Mouse (Mus musculus) thymus, postnatal 14 days (tissue): ENCODE measurements at regions not wholly inside any gene's neighbourhood (a gene's known extent, or its start where the extent isn't known, plus 50 kb on each side); places are given as distances from the start of the nearest gene placed in this dataset.

ENCODE experiments used
- DNase-seq: peaks from one replicate; pipeline ENCODE4 v3.0.0; 2021

DNA sequence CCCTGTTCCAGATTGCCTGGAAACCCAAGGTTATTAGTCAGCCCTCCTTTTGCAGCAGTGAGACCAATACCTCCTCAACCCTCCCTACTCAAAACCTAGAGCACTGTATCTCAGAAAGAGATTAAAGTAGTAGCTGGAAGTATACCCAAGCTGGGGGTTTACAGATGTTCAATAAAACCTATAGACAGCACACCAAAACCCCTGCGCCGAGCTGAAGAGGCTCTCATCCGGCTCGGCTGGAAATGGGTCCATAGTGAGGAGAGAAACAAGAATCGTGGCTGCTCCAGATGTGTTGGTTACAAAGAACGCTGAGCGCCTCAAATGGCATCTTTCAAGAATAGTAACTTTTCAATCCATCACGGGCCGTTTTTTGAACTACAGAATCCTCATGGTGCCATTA lies 273.7 kb downstream of the Rwdd3 start:
- DNase-seq = no peak

DNA sequence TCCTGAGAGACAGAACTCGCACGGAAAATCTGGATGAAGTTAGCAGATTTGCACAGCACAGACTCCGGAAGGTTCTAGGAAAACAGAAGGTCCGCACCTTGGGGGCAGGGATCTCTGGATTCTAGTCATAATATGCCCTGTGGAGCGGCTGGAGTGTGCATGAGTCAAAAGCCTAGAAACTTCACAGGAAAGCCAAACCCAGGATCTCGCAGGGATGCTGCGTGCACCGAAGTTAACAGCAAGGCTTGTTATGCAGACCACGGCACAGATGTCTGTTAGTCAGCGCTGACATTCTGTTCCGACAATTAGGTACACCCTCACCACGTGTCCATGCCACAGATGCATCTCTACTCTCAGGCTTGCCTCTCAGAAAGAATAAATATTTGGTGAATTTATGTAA lies 274.3 kb downstream of the Rwdd3 start:
- DNase-seq = no peak

DNA sequence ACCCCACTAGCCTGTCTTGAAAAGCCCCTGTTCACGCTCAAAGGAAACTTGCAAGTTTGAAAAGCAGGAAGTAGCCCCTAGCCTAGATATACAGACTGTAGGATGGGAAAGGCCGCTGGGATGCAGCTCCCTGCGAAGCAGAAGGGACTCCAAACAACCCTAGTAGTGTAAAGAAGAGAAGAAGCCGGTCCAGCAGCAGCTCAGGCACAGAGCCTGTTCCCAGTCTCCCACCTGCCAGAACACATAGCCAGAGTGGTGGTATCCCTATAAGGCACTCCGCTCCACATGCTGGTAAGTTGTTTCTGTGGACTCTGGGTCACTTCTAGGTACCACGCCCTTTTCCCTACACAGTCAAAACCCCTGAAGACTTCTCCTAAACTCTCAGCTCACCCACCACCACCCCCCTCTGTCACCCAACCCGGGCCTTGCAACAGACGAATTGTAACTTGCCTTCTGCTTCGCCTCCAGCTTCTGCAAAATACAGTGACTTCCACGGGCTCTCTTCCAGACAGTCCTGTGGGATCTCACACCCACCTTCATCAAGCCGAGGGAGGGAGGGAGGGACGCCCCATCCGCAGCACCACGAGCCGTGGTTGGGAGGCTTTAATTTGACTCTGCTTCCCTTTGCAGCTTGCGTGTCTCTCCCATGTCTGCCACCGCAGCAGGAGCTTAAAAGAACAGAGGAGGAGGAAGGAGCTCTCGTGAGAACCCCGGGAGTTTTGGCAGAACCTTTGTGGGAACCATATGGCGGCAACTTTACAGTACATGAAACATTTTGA lies 285.2 kb downstream of the Rwdd3 start:
- no peak for DNase-seq

GRCm38 (mm10) chr3:120885401-120885800 lies 286.1 kb downstream of the Rwdd3 start:
- no peak for DNase-seq

GRCm38 (mm10) chr3:120884189-120884588 lies 287.3 kb downstream of the Rwdd3 start:
- no peak for DNase-seq

DNA sequence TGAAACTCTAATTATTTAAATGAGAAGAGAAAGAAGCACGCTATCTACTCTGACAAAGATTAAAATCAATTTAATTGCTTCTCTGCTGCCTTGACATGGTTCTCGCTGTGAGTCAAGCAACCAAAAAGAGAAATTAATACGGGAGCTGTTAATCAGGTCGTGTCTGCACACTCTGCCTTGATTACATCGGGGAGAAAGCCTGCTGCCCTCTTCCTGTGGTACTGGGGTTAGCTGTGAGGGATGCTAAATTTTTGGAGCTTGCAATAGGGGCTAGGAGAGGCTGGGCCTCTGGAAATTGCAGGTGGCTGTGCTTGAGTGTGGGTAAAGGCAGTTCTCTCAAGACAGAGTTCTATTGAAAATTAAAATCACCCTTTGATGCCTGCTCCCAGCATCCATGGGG lies 287.8 kb downstream of the Rwdd3 start:
- DNase-seq = no peak

DNA sequence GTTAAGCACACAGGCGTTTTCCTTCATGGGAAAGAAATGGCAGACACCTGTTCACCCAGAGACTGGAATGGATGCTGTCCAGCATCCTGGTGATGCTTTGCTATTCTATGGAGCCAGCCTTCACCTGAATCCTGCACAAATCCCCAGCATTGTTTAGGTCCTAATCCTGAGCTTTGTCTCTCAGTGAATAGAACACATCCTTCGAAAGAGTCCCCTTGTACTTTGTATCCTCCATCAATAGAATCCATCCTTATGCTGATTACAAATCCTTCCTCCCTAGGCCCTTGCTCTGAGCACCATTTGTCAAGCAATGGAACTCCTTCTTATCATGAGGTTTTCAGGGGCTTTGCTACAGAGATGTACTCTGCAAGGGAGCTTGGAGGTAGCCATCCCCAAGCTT lies 292.1 kb downstream of the Rwdd3 start:
- no peak for DNase-seq

- DNase-seq = no peak
Measured at GRCm38 (mm10) chr3:120875740-120876139, 295.8 kb downstream of the Rwdd3 start.

- DNase-seq = no peak
Measured at GRCm38 (mm10) chr3:120865036-120865435, 306.5 kb downstream of the Rwdd3 start.

GRCm38 (mm10) chr3:120861641-120862040 lies 309.9 kb downstream of the Rwdd3 start:
- no peak for DNase-seq

GRCm38 (mm10) chr3:120858281-120858680 lies 313.2 kb downstream of the Rwdd3 start:
- DNase-seq = no peak

DNA sequence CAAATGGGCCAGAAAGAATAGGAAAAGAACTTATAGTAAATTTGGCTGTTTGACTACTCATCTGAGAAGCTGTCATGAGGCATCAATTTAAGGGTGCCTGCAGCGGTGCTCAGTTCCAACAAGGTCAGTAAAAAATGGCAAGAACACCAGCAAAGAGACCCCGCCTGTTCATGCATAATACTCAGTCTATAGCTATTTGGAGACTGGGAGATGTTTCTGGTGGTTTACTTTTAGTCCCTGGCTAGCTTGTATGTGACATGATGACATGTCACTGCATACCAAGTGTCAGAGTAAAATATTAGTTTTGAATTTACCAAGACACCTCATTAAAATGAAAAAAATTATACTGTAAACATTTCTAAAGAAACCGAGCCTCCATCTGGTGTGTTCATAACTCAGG lies 317.2 kb downstream of the Rwdd3 start:
- DNase-seq = no peak

DNA sequence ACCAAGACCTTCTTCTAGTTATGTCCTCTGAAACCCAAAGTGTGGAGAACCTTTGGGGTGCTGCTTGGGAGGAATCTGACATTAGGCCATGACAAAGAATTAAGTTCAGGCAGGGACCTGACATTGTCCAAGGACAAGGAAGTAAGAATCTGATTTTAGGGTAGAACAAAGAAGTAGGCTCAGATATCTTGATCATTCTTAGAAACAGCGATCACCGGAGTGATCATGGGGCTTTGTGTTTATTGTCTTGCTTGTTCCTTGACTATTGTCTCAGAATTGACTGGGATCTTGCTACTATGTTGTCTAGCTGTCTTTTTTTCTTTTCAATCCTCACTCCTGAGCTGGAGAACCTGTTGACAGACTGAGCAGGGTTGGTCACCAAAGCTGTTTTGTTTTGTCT lies 327.9 kb downstream of the Rwdd3 start:
- no peak for DNase-seq

DNA sequence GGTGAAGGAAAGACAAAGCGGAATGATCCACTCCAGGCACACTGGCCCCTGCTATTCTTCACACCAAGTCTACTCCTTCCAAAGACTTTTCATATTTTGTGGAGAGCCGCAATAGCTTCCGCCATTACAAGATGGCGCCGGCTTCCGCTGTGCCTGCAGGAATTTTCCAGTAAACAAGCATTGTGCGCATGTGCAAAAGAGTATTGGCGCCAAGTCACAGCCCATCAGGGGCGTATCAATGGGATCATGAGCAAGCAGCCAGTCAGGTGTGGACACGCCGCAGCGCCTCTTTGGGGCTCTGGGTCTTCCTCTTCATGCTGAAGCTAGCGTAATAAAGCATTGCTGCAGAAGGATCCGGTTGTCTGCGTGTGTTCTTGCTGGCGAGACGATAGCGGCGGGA lies 348.0 kb downstream of the Rwdd3 start:
- no peak for DNase-seq

- no peak for DNase-seq
Measured at GRCm38 (mm10) chr3:120811901-120812300, 359.6 kb downstream of the Rwdd3 start.

DNA sequence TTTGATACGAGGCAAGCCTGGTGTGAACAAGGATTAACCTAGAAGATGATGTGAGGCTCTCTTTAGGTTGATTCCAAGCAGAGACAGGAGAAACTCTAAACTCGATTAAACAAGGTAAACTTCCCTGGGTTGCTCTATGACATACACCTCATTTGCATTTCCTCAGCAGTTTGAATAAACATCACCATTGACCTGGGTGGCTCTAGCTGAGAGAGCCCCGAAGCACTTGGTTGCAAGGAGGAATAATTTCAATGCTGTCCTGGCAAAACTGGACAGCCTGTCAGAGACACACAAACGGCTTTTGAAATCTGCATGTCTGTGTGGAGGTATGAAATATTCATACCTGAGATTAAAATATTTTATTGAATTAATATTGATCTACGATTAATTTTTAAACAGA lies 361.0 kb downstream of the Rwdd3 start:
- no peak for DNase-seq

GRCm38 (mm10) chr3:120810048-120810447 lies 361.4 kb downstream of the Rwdd3 start:
- DNase-seq = no peak

GRCm38 (mm10) chr3:120786659-120787058 lies 384.8 kb downstream of the Rwdd3 start:
- DNase-seq = no peak

GRCm38 (mm10) chr3:120781486-120781885 lies 390.0 kb downstream of the Rwdd3 start:
- DNase-seq = no peak

DNA sequence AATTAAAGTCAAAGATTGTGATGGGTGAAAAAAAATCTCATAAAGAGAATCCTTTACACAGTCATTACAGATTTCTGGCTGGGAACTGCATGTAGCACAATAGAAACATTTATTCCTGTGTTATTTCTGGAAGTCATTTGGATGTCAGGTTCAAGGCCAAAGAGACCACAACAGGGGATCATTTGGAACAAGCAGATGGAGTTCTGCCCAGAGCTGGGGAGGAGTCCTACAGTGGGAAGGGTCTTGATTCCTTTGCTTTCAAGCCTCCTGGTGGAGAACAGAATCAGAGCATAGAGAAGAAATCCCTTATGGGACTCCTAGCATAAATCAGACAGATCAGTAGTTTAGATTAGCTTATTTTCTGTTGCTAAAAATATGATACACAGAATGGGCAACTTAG lies 392.4 kb downstream of the Rwdd3 start:
- DNase-seq = no peak

DNA sequence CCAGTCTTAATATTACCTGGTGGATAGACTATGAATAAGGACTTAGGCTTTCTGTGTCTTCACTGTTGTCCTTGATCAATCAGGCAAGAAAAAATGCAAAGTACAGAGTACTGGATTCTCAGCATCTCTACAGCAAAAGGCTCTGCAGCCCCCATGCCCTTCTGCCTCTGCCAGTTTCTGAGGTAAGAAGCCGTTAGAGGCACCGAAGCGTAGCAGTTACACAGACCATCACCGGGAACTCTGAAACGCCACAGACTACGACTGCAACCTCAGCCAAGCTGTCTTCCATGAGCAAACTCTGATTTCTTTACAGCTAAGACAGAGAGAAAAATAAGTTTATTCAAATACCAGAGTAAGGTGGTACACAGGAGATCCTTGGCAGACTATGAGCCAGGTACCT lies 396.5 kb downstream of the Rwdd3 start:
- no peak for DNase-seq

DNA sequence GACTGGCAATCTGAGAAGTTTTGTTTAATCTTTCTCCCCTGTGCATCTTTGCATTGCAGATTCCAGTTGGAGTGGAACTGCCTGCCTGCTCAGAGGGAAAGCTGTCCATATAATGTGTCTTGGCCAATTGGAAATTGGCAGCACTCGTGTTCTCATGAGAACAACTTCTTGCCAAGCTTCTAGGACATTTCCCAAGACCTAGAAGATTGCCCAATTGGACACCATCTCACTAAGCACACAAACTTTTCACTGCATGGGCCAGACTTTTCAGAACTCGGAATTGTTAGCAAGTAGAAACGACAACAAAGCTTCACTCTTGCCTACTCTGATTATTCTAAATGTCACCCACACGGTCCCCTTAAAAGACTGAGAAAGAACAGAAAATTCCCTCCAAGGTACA lies 409.8 kb downstream of the Rwdd3 start:
- no peak for DNase-seq

DNA sequence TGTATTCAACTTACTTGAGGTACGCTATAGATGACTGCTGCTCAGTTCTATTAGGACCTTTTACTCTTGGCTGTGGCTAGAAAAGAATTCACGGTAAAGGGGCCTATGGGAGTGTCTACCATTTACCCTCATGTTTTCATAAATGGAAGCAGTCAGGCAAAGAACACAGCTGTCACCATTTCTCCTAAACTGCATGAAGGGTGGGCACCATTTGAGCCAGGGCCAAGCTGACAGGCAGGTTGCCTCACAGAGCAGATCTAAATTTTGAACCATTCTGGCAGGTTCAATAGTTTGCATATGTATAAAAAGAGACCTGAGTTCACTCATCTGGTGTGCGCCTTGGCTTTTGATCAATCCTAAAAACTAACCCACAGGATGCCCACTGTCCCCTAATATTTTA lies 410.3 kb downstream of the Rwdd3 start:
- DNase-seq = no peak

GRCm38 (mm10) chr3:120748513-120748912 lies 423.0 kb downstream of the Rwdd3 start:
- no peak for DNase-seq

DNA sequence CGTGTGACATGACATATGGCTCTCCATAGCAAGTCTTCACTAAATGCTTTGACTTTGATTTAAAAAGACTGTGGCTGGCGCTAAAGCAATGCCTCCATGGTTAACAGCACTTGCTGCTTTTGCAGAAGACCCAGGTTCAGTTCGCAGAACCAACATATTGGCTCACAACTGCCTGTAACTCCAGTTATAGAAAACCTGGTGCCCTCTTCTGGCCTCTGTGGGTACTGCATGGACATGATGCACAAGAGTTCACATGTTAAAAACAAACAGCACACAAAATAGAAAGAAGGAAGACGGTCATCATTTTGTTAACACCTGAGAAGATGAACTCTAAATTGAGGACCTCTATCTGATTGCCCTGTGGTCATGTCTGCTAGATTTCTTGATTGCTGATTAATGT lies 423.8 kb downstream of the Rwdd3 start:
- DNase-seq = peak; percentile 7
